Mouse (Mus musculus): ENCODE measurements around the gene Stap2.

The Stap2 gene

GRCm38 (mm10) chr17:56005415-56006061, at the start of gene Stap2, which contains the start of gene Mpnd:
Gene Stap2 (minus strand): TSS chr17:56005584.
Gene Mpnd (plus strand): TSS chr17:56005711.
- H3K27me3 ChIP-seq (ENCODE audit: control insufficient read depth, insufficient read depth, low read length, poor library complexity, severe bottlenecking), result no peaks in the 10 kb centered on the region; the same call in 1 of the 2 replicates
- peak; percentile 89 for DNase-seq (ENCODE audit: low read depth, low spot score)
- no peaks in the 10 kb centered on the region for H3K36me3 ChIP-seq (ENCODE audit: control insufficient read depth, insufficient read depth, low read length, poor library complexity, severe bottlenecking)

DNA sequence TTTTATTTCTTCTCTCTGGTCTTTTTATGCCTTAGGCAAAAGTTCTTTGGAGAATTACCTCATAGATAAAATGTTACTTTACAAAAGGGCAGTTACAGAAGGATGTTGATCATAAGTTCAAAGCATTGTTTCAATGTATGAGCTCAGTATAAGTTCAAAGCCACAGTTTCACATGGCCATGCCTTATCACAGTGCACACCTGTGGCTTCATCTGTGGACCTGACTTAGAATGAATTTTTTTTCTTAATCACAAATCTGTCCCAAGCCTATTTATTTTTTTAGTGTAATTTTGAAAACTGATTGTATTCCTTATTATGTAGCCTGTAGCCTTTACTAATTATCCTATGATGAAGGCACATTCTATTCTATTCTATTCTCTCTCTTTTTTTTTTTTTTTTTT, 49.6 kb upstream of the Stap2 start:
- Histone ChIP-seq H3K36me3 (ENCODE audit: control insufficient read depth, insufficient read depth, low read length, poor library complexity, severe bottlenecking) (no peaks in the 10 kb centered on the region), H3K27me3 (ENCODE audit: control insufficient read depth, insufficient read depth, low read length, poor library complexity, severe bottlenecking) (no peaks in the 10 kb centered on the region)
- DNase-seq (ENCODE audit: low read depth, low spot score), result no peak

DNA sequence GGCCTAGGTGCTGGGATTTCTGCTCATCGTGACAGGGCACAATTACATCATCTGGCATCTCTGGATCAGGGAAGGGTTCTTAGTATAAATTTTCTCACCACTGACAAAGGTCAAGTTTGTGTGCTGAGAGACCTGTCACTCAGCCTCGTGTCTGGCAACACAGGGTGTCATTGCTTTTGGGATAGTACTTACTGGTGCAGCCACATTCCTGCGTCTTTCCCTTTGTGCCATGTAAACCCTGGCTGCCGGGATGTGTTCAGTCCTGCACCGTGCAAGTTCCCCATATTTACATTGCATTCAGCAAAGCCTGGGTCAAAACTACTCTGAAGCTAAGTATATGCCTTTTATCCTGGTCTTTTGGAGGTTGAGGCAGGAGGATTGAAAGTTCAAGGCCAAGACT, 46.0 kb upstream of the Stap2 start:
- no peak for DNase-seq (ENCODE audit: low read depth, low spot score)
- Histone ChIP-seq H3K27me3 (ENCODE audit: control insufficient read depth, insufficient read depth, low read length, poor library complexity, severe bottlenecking) (no peaks in the 10 kb centered on the region), H3K36me3 (ENCODE audit: control insufficient read depth, insufficient read depth, low read length, poor library complexity, severe bottlenecking) (no peaks in the 10 kb centered on the region)

GRCm38 (mm10) chr17:56040857-56041163, 35.4 kb upstream of the Stap2 start:
- no peaks in the 10 kb centered on the region for H3K27me3 ChIP-seq (ENCODE audit: control insufficient read depth, insufficient read depth, low read length, poor library complexity, severe bottlenecking)
- DNase-seq (ENCODE audit: low read depth, low spot score), result no peak
- no peaks in the 10 kb centered on the region for H3K36me3 ChIP-seq (ENCODE audit: control insufficient read depth, insufficient read depth, low read length, poor library complexity, severe bottlenecking)

- peak; percentile 97 for DNase-seq (ENCODE audit: low read depth, low spot score)
- Histone ChIP-seq H3K27me3 (ENCODE audit: control insufficient read depth, insufficient read depth, low read length, poor library complexity, severe bottlenecking) (no peaks in the 10 kb centered on the region), H3K36me3 (ENCODE audit: control insufficient read depth, insufficient read depth, low read length, poor library complexity, severe bottlenecking) (no peaks in the 10 kb centered on the region)
These were observed 34.9 kb upstream of the Stap2 start, which contains the start of gene Chaf1a for GRCm38 (mm10) chr17:56040030-56040856. Gene Chaf1a (plus strand): TSS chr17:56040439.

DNA sequence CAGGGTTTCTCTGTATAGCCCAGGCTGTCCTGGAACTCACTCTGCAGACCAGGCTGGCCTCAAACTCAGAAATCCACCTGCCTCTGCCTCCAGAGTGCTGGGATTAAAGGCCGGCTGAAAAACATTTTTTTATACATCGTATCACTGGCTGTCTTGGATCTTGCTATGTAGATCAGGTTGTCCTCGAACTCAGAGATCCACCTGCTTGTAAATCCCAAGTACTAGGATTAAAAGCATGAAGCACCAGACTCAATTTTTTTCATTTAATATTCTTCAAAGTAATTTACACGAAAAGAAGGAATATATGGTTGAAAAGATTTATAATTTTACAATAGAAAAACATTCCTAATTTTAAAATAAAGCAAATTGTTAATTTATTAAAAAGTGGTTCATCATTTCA, 34.0 kb upstream of the Stap2 start:
- DNase-seq (ENCODE audit: low read depth, low spot score), result no peak
- no peaks in the 10 kb centered on the region for H3K27me3 ChIP-seq (ENCODE audit: control insufficient read depth, insufficient read depth, low read length, poor library complexity, severe bottlenecking)
- H3K36me3 ChIP-seq (ENCODE audit: control insufficient read depth, insufficient read depth, low read length, poor library complexity, severe bottlenecking), result no peaks in the 10 kb centered on the region

GRCm38 (mm10) chr17:56038583-56039261, 33.3 kb upstream of the Stap2 start:
- no peak for DNase-seq (ENCODE audit: low read depth, low spot score)
- H3K27me3 ChIP-seq (ENCODE audit: control insufficient read depth, insufficient read depth, low read length, poor library complexity, severe bottlenecking), result no peaks in the 10 kb centered on the region
- H3K36me3 ChIP-seq (ENCODE audit: control insufficient read depth, insufficient read depth, low read length, poor library complexity, severe bottlenecking), result no peaks in the 10 kb centered on the region

DNA sequence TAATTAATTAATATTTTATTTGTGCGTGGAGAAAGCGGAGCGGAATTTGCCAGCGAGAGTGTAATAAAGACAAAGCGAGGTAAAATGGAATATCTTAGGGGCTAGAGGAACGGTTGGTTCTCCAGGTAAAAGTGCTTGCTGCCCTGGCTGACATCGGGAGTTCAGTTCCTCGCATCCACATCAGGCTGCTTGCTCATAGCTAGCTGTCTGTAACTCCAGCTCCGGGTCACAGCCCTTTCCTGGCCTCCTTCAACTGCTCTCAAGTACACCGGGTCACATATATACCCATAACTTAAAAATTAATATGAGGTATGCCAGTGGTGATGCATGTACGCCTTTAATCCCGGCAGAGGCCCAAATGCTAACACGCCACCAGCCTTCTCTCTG, 31.5 kb upstream of the Stap2 start:
- Histone ChIP-seq H3K27me3 (ENCODE audit: control insufficient read depth, insufficient read depth, low read length, poor library complexity, severe bottlenecking) (no peaks in the 10 kb centered on the region), H3K36me3 (ENCODE audit: control insufficient read depth, insufficient read depth, low read length, poor library complexity, severe bottlenecking) (no peaks in the 10 kb centered on the region)
- no peak for DNase-seq (ENCODE audit: low read depth, low spot score)

DNA sequence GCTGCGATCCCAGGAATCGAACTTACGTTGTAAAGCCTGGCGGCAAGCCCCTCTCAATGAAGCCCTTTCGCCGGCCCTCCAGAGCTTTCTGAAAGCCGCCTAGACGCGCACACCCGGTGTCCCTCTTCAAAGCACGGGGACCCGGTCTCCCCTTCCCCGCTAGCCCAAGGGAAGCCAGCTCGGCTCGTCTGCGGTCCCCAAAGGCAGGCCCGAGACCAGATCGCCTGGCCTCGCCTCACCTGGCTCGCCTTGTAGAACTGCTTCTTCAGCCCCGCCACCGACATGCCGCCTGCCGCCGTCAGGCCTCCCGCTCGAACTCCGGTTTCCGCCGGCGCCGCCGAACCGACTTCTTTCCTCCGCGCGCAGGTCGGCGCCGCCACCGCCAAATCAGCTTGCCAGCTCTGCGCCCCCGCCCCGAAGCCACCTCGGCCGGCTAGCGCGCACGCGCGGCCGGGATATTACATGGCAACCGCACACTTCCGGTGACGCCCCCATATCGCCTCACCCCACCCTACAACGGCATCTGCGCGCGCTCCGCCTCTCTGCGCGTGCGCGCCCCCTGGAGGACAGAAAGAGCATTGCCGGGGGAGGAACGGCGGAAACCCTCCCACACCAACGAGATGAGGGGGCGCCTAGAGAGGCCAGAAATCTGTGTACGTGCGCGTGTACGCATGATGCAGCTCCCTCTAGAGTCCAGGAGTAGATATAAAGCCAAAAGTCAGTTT, 31.0 kb upstream of the Stap2 start, which contains the start of gene Sh3gl1:
Sh3gl1 (minus strand) TSS at position 460 of the 725 bp plus-strand sequence.
- Histone ChIP-seq H3K27me3 (ENCODE audit: control insufficient read depth, insufficient read depth, low read length, poor library complexity, severe bottlenecking) (no peaks in the 10 kb centered on the region), H3K36me3 (ENCODE audit: control insufficient read depth, insufficient read depth, low read length, poor library complexity, severe bottlenecking) (no peaks in the 10 kb centered on the region)
- DNase-seq (ENCODE audit: low read depth, low spot score), result peak; percentile 99

DNA sequence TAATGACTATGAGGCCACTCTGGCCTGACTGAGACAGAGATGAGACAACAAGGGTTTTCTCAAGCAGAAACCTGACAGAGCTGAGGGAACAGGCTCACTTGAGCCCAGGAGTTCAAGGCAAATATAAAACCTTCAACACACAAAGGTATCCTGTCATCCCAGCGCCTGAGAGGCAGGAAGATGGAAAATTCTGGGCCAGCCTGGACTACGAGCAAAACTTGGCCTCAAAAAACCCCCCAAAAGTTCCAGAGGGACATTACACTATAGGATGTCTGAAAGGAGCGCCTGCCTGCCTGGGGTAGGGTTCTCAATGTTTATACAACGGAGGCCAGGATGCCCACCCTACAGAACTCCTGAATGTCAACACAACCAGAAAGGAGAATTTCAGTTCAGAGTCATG, 29.8 kb upstream of the Stap2 start:
- no peak for DNase-seq (ENCODE audit: low read depth, low spot score)
- no peaks in the 10 kb centered on the region for H3K27me3 ChIP-seq (ENCODE audit: control insufficient read depth, insufficient read depth, low read length, poor library complexity, severe bottlenecking)
- H3K36me3 ChIP-seq (ENCODE audit: control insufficient read depth, insufficient read depth, low read length, poor library complexity, severe bottlenecking), result no peaks in the 10 kb centered on the region

GRCm38 (mm10) chr17:56034726-56035100, 29.3 kb upstream of the Stap2 start:
- Histone ChIP-seq H3K36me3 (ENCODE audit: control insufficient read depth, insufficient read depth, low read length, poor library complexity, severe bottlenecking) (no peaks in the 10 kb centered on the region), H3K27me3 (ENCODE audit: control insufficient read depth, insufficient read depth, low read length, poor library complexity, severe bottlenecking) (no peaks in the 10 kb centered on the region)

GRCm38 (mm10) chr17:56034040-56034725, 28.8 kb upstream of the Stap2 start:
- H3K27me3 ChIP-seq (ENCODE audit: control insufficient read depth, insufficient read depth, low read length, poor library complexity, severe bottlenecking), result no peaks in the 10 kb centered on the region
- no peaks in the 10 kb centered on the region; the same call in 1 of the 2 replicates for H3K36me3 ChIP-seq (ENCODE audit: control insufficient read depth, insufficient read depth, low read length, poor library complexity, severe bottlenecking)
- DNase-seq (ENCODE audit: low read depth, low spot score), result no peak

More at GRCm38 (mm10) chr17:56034726-56035100, 29.3 kb upstream of the Stap2 start:
- no peak for DNase-seq (ENCODE audit: low read depth, low spot score)

DNA sequence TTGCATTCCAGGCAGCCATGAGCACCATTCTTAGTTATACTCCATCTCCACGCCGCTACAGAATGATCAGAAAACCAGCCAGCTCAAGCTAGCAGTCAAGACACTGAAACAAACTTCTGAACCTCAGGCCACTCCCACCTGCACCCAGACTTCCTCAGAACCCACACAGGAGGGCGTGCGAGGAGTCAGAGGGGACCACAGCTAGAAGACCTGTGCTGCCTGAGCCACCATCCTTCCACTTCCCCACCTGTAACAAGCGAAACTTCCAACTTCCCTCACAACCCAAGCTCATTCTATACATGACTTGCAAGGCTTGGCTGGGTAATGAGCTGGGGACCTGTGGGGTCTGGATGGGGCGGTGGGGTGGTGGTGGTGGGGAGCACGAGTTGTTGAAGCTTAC, 27.4 kb upstream of the Stap2 start:
- DNase-seq (ENCODE audit: low read depth, low spot score), result peak; percentile 86
- Histone ChIP-seq H3K27me3 (ENCODE audit: control insufficient read depth, insufficient read depth, low read length, poor library complexity, severe bottlenecking) (no peaks in the 10 kb centered on the region), H3K36me3 (ENCODE audit: control insufficient read depth, insufficient read depth, low read length, poor library complexity, severe bottlenecking) (no peaks in the 10 kb centered on the region; the same call in 1 of the 2 replicates)

DNA sequence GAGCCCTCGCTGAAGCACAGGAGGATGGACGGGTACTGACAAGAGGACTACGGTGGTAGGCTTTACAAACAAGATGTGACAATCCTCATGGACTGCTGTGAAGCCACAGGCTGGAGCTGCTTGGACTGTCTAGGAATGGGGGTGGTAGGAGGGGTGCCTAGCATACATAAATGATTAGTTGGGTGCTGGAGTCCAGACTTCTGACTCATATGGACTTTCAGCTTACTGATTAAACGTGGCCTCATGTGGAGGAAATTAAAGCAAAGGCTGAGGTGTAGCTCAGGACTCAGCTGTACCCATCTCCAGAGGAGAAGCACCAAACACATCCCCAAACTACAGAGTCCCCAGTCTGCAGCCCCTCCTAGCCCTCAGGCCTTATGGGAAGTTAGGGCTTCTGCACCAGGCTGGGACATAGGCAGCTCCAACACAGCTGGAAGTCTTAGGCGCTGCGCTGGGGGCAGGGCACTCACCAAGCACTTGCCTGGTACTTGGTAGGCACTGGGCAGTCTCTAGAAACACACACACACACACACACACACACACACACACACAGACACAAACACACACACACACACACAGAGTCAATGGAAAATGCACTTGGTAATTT, 26.8 kb upstream of the Stap2 start:
- DNase-seq (ENCODE audit: low read depth, low spot score), result no peak
- no peaks in the 10 kb centered on the region for H3K27me3 ChIP-seq (ENCODE audit: control insufficient read depth, insufficient read depth, low read length, poor library complexity, severe bottlenecking)
- H3K36me3 ChIP-seq (ENCODE audit: control insufficient read depth, insufficient read depth, low read length, poor library complexity, severe bottlenecking), result no peaks in the 10 kb centered on the region; the same call in 1 of the 2 replicates

Data from splenic B cell, adult 2 months (primary cell).